Mouse (Mus musculus): Measurements from ENCODE around the gene Chchd1. TPM values are rescaled to one million over a fixed set of nuclear protein-coding genes. Genes with fewer than 3 reads are reported as not detected.

Gene Chchd1
- total and polyA plus RNA-seq, 2 experiments from 2014 or later, result 159 to 243 TPM

DNA sequence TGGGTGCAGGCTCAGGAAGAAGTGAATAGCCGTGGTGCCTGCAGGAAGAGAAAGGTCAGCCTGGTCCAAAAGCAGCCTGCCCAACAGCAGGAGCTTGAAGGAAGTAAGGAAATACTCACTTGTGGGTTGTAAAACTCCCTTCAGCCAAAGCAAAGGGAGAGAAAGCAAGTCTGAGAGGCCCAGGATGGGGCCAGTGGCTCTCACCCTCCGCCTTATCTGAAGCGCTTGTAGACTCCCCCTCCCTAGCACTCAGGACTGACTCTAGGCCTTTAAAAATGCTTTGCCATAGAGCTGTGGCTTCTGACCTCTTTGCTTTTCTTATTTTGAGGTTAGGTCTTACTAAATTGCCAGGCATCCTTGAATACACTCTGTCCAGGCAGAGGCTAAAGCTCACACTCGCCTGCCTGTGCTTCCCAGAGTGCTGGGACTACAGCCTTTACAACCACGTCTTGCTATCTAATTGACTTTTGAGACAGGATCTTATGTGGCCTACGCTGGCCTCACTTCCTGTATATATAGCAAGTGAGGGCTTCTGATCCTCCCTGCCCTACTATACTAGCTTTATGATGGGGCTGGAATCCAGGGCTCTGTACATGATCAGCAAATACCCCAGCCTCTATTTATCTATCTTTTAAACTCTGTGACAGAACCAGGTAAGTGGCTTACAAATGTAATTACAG is 23.0 kb downstream of the Chchd1 start:
- Histone ChIP-seq H3K27me3 (ENCODE audit: control insufficient read depth, insufficient read depth, low read length) (no peaks in the 10 kb centered on the region), H3K4me1 (ENCODE audit: control insufficient read depth, insufficient read depth) (0 out of 2 replicates have a peak, but pooled peaks cover 6% of the 10 kb centered on the region), H3K4me3 (ENCODE audit: low read depth, low read length) (no peak overlapping the region), H3K9me3 (replicated peaks; ENCODE audit: control insufficient read depth, low read length) (no peaks in the 10 kb centered on the region), H3K4me2 (ENCODE audit: low read depth, low read length) (no peak overlapping the region), H3K9ac (replicated peaks; ENCODE audit: low read depth, low read length) (no peak overlapping the region; the same call in 1 of the 2 replicates), H3K36me3 (replicated peaks; ENCODE audit: control insufficient read depth, insufficient read depth, low read length) (peaks cover 98% of the 10 kb centered on the region), H3K27ac (ENCODE audit: low read depth) (peak overlapping the region; percentile 58)
- ATAC-seq (ENCODE audit: insufficient read depth, low read depth) (no peak), DNase-seq (ENCODE audit: low spot score) (no peak)
- 32% methylated on average over 6 of the region's 6 CpGs for WGBS
- TF ChIP-seq EP300 (IDR thresholded peaks at IDR 0.05; ENCODE audit: low read depth), result no peak
- TF ChIP-seq CTCF (IDR thresholded peaks at IDR 0.05; ENCODE audit: low read depth), result no peak

DNA sequence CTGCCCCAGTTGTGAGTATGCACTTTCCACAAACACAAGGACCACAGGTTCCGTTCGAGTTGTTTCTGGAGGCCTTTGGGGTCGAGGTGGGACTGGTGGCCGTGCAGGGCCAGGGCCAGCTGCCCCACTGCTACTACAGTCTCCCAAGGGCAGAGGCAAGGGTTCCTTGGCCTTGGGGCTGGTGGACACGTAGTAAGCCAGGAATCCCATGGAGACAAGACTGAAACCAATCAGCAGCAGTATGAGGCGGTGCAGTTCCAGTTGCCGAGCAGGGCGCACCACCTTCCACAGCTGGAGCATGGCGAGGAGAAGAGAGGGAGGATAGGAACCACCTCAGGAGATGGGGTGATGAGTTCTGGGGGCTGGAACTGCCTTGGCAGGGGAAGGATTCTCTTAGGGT is 27.1 kb downstream of the Chchd1 start:
- 87% methylated on average over 9 of the region's 9 CpGs for WGBS
- TF ChIP-seq CTCF (IDR thresholded peaks at IDR 0.05; ENCODE audit: low read depth), result no peak
- TF ChIP-seq EP300 (IDR thresholded peaks at IDR 0.05; ENCODE audit: low read depth), result no peak
- H3K27me3 ChIP-seq (ENCODE audit: control insufficient read depth, insufficient read depth, low read length), result no peaks in the 10 kb centered on the region
- H3K9ac ChIP-seq (replicated peaks; ENCODE audit: low read depth, low read length), result no peak overlapping the region
- no peaks in the 10 kb centered on the region for H3K9me3 ChIP-seq (replicated peaks; ENCODE audit: control insufficient read depth, low read length)
- peaks cover 16% of the 10 kb centered on the region for H3K4me1 ChIP-seq (ENCODE audit: control insufficient read depth, insufficient read depth)
- ATAC-seq (ENCODE audit: insufficient read depth, low read depth) (no peak), DNase-seq (ENCODE audit: low spot score) (no peak)
- H3K36me3 ChIP-seq (replicated peaks; ENCODE audit: control insufficient read depth, insufficient read depth, low read length), result peaks cover 75% of the 10 kb centered on the region
- no peak overlapping the region for H3K4me2 ChIP-seq (ENCODE audit: low read depth, low read length)
- no peak overlapping the region for H3K4me3 ChIP-seq (ENCODE audit: low read depth, low read length)
- H3K27ac ChIP-seq (ENCODE audit: low read depth), result no peak overlapping the region

GRCm38 (mm10) chr14:20730853-20731602 is 28.2 kb downstream of the Chchd1 start:
- 85% methylated on average over 9 of the region's 9 CpGs for WGBS
- no peak for TF ChIP-seq EP300 (IDR thresholded peaks at IDR 0.05; ENCODE audit: low read depth)
- TF ChIP-seq CTCF (IDR thresholded peaks at IDR 0.05; ENCODE audit: low read depth), result no peak
- Histone ChIP-seq H3K4me3 (ENCODE audit: low read depth, low read length) (no peak overlapping the region), H3K27me3 (ENCODE audit: control insufficient read depth, insufficient read depth, low read length) (no peaks in the 10 kb centered on the region), H3K27ac (ENCODE audit: low read depth) (no peak overlapping the region), H3K9me3 (replicated peaks; ENCODE audit: control insufficient read depth, low read length) (no peaks in the 10 kb centered on the region), H3K4me1 (ENCODE audit: control insufficient read depth, insufficient read depth) (peaks cover 20% of the 10 kb centered on the region), H3K9ac (replicated peaks; ENCODE audit: low read depth, low read length) (no peak overlapping the region), H3K36me3 (replicated peaks; ENCODE audit: control insufficient read depth, insufficient read depth, low read length) (peaks cover 71% of the 10 kb centered on the region), H3K4me2 (ENCODE audit: low read depth, low read length) (no peak overlapping the region)
- ATAC-seq (ENCODE audit: insufficient read depth, low read depth), result no peak
- no peak for DNase-seq (ENCODE audit: low spot score)

DNA sequence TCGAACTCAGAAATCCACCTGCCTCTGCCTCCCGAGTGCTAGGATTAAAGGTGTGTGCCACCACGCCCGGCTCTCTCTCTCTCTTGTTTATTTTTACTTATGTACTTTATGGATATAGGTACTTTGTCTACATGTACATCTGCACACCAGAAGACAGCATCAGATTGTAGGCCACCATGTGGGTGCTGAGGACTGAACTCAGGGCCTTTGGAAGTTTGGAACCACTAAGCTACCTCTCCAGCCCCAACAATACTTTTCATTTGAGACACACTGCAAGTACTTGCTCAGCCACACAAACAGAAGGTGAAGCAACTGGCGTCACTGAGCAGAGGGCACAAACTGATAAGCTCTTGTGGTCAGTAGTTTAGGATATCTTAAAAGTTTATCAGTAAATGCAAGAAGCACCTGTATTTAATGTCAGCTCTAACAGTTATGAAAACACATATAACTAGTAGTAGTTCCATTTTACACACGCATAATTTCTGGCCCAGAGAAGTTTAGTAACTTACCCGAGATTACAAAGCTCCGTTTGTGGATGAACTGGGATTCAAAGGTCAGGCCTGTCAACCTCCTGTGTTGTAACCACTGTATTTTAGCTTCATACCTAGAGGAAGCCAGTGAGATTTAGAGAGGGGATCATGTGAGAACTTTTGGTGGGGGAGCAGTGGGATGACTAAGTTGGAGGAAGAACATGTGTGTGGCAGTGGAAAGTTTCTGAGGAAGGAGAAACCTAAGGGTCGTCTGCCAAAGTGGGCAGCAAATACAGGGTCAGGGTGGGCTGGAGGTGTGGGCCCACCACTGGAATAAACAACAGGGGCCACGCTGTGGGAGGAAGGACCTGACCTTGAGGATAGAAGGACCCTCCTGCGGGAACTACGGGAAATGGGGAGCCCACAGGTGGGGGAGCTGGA is 30.5 kb downstream of the Chchd1 start:
- Histone ChIP-seq H3K27ac (ENCODE audit: low read depth) (peak overlapping the region; percentile 98), H3K9ac (replicated peaks; ENCODE audit: low read depth, low read length) (peak overlapping the region; percentile 96), H3K27me3 (ENCODE audit: control insufficient read depth, insufficient read depth, low read length) (no peaks in the 10 kb centered on the region), H3K36me3 (replicated peaks; ENCODE audit: control insufficient read depth, insufficient read depth, low read length) (peaks cover 60% of the 10 kb centered on the region), H3K4me3 (ENCODE audit: low read depth, low read length) (peak overlapping the region; percentile 86), H3K9me3 (replicated peaks; ENCODE audit: control insufficient read depth, low read length) (no peaks in the 10 kb centered on the region), H3K4me1 (ENCODE audit: control insufficient read depth, insufficient read depth) (peaks cover 20% of the 10 kb centered on the region), H3K4me2 (ENCODE audit: low read depth, low read length) (peak overlapping the region; percentile 97)
- ATAC-seq (ENCODE audit: insufficient read depth, low read depth), result no peak
- 39% methylated on average over 12 of the region's 12 CpGs for WGBS
- no peak for DNase-seq (ENCODE audit: low spot score)
- TF ChIP-seq CTCF (IDR thresholded peaks at IDR 0.05; ENCODE audit: low read depth), result no peak
- TF ChIP-seq EP300 (IDR thresholded peaks at IDR 0.05; ENCODE audit: low read depth), result no peak
